Mouse (Mus musculus): ENCODE data around the gene Zfp648.

- no peak for TF ChIP-seq CTCF (IDR thresholded peaks at IDR 0.05; ENCODE audit: borderline replicate concordance, insufficient read depth, low read depth, low read length)
- no peak for TF ChIP-seq POLR2A (IDR thresholded peaks at IDR 0.05; ENCODE audit: borderline replicate concordance, insufficient read depth, low read length)
Measured at GRCm38 (mm10) chr1:154178541-154179155, 22.3 kb upstream of the Zfp648 start.
